Mouse (Mus musculus): Measurements from ENCODE around the gene Glyctk. TPM values are rescaled to one million over a fixed set of nuclear protein-coding genes. Genes with fewer than 3 reads are reported as not detected.

Glyctk gene
- 1 to 10 TPM; 1.0 to 1.2 TPM for total RNA-seq (2023)

GRCm38 (mm10) chr9:106158037-106158491 is at the start of gene Glyctk:
Gene Glyctk (minus strand): TSS chr9:106158138.

GRCm38 (mm10) chr9:106202819-106203636 is 45.1 kb upstream of the Glyctk start, which contains the start of gene Twf2:
Gene Twf2 (plus strand): TSS chr9:106203108.

GRCm38 (mm10) chr9:106199535-106200272 is 41.8 kb upstream of the Glyctk start, which contains the start of gene Ppm1m:
Gene Ppm1m (minus strand): TSS chr9:106199746.

GRCm38 (mm10) chr9:106170556-106171345 is 12.8 kb upstream of the Glyctk start, which contains the start of gene Wdr82:
Gene Wdr82 (plus strand): TSS chr9:106170928.

Other genes with a start within 250 kb of the Glyctk start
- under 1 TPM; 0.04 to 0.07 TPM for gene Col6a5, start 197.5 kb downstream of the Glyctk start, total RNA-seq (2023)
- not detected for gene Col6a4, start 61.4 kb downstream of the Glyctk start, total RNA-seq (2023)
- 10 to 100 TPM; 54.8 to 64.9 TPM for gene Wdr82, start 12.8 kb upstream of the Glyctk start, total RNA-seq (2023)
- gene Ppm1m, start 41.6 kb upstream of the Glyctk start, total RNA-seq (2023), result 100 to 1,000 TPM; 143 to 146 TPM
- 100 to 1,000 TPM; 168 to 177 TPM for gene Twf2, start 45.0 kb upstream of the Glyctk start, total RNA-seq (2023)
- gene Tlr9, start 64.5 kb upstream of the Glyctk start, total RNA-seq (2023), result 10 to 100 TPM; 12.3 to 18.3 TPM
- gene Alas1, start 90.5 kb upstream of the Glyctk start, total RNA-seq (2023), result 100 to 1,000 TPM; 184 to 213 TPM
- gene Poc1a, start 122.9 kb upstream of the Glyctk start, total RNA-seq (2023), result 10 to 100 TPM; 14.6 to 15.2 TPM
- 10 to 100 TPM; 23.1 to 29.5 TPM for gene Dusp7, start 210.5 kb upstream of the Glyctk start, total RNA-seq (2023)

Measured in neutrophil, adult 59 days (primary cell).